Mouse (Mus musculus) ES-E14 (cell line): Measurements from ENCODE around the gene Pitpnm1. TPM values are rescaled to one million over a fixed set of nuclear protein-coding genes. Genes with fewer than 3 reads are reported as not detected.

Experiments
- DNase-seq: peaks from one replicate; pipeline ENCODE4 v3.0.0-alpha.2; 2013; ENCODE audit warnings: low read depth, low spot score
- H3K27ac ChIP-seq: 2 replicates; pipeline ENCODE4 v1.5.1; 2012; ENCODE audit warnings: low read depth, mild to moderate bottlenecking, low read length, moderate library complexity, mixed read lengths; ENCODE audit not compliant: poor library complexity, insufficient read depth, severe bottlenecking
- H3K36me3 ChIP-seq: 2 replicates; pipeline ENCODE4 v1.6.1; 2012; ENCODE audit warnings: mild to moderate bottlenecking, low read length, moderate library complexity, mixed read lengths; ENCODE audit not compliant: control insufficient read depth, poor library complexity, insufficient read depth, severe bottlenecking
- H3K4me1 ChIP-seq, 2 experiments: fragments of 150-350 bp in 1 of 2; sonication (generic) in 1 of 2; 2 replicates each; pipeline ENCODE4 v1.6.1; 2012; ENCODE audit warnings: low read length in 2 of 2, mild to moderate bottlenecking in 1 of 2, mixed read lengths in 1 of 2; ENCODE audit not compliant: control insufficient read depth in 2 of 2, insufficient read depth in 2 of 2, poor library complexity in 1 of 2
- H3K4me3 ChIP-seq, 2 experiments: fragments of 150-350 bp in 1 of 2; sonication (generic) in 1 of 2; 2 replicates each; pipeline ENCODE4 v1.5.1; 2012; ENCODE audit warnings: low read length in 2 of 2, low read depth in 1 of 2, mild to moderate bottlenecking in 1 of 2, mixed read lengths in 1 of 2; ENCODE audit not compliant: insufficient read depth in 1 of 2, poor library complexity in 1 of 2, severe bottlenecking in 1 of 2
- H3K9ac ChIP-seq: 2 replicates; pipeline ENCODE4 v1.6.1; 2012; ENCODE audit warnings: low read depth, mild to moderate bottlenecking, low read length, mixed read lengths; ENCODE audit not compliant: poor library complexity, insufficient read depth, severe bottlenecking
- H3K9me3 ChIP-seq: fragments of 150-350 bp; sonication (generic); 2 replicates; pipeline ENCODE4 v1.6.1; 2012; ENCODE audit warnings: low read depth, mild to moderate bottlenecking, low read length; ENCODE audit not compliant: control insufficient read depth, insufficient read depth
- CHD2 ChIP-seq: IDR thresholded peaks from 2 replicates; pipeline ENCODE4 v1.6.1; 2014; ENCODE audit warnings: mild to moderate bottlenecking, low read depth, low read length, inconsistent platforms
- HCFC1 ChIP-seq: IDR thresholded peaks from 2 replicates; pipeline ENCODE4 v1.6.1; 2012; ENCODE audit warnings: low read length, inconsistent platforms, borderline replicate concordance; ENCODE audit not compliant: insufficient read depth
- MAFK ChIP-seq: IDR thresholded peaks from 2 replicates; pipeline ENCODE4 v1.6.1; 2014; ENCODE audit warnings: mild to moderate bottlenecking, low read depth, low read length, inconsistent platforms; ENCODE audit not compliant: insufficient read depth
- ZC3H11A ChIP-seq: IDR thresholded peaks from 2 replicates; pipeline ENCODE4 v1.6.1; 2012; ENCODE audit warnings: low read depth, mild to moderate bottlenecking, inconsistent platforms, low read length, borderline replicate concordance
- ZNF384 ChIP-seq: IDR thresholded peaks from 2 replicates; pipeline ENCODE4 v1.6.1; 2012; ENCODE audit warnings: low read depth, low read length, inconsistent platforms
- in situ Hi-C, 2 experiments: fragments of 600-800 bp; cut with MboI; formaldehyde crosslinking; loops; one replicate each; pipeline ENCODE4 v1.15.1; 2025; ENCODE audit warnings: low sequenced_read_pairs in 2 of 2, inconsistent platforms in 1 of 2; ENCODE audit not compliant: unreplicated experiment in 2 of 2
- total RNA-seq: library from RNA; depleted of rRNA; stranded (reverse); fragments of 300-350 nt; gene quantifications from 2 replicates; pipeline ENCODE4 v1.2.3, GENCODE M21; 2012

The Pitpnm1 gene
- total RNA-seq, 1 experiment, result 10.5 TPM

DNA sequence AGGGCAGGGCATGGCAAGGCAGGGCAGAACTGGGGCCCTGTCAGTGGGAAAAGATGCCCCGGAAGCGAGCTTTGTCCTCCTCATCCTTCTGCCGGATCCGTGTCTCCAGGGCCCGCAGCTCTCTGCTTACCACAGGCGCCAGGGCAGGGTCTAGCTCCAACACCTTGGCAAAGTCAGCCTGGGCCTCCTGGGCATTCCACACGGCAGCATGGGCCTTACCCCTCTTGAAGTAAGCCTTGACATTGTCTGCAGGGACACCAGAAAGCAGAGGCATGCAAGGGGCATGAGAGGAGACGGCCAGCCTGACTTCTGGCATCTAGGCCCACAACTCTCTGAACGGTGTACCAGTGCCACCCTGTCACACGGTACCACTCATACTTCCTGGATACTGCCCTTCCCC lies 14.8 kb downstream of the Pitpnm1 start:
- no peak overlapping the region for H3K4me3 ChIP-seq
- no peak overlapping the region for H3K27ac ChIP-seq
- peaks cover 19% of the 10 kb centered on the region; the same call in 1 of the 2 replicates for H3K36me3 ChIP-seq
- no peaks in the 10 kb centered on the region for H3K9me3 ChIP-seq
- H3K9ac ChIP-seq, result no peak overlapping the region
- H3K4me1 ChIP-seq, result no peaks in the 10 kb centered on the region; a peak in 1 of 4 replicates
- in situ Hi-C loops, result no loop called here
- no peak for TF ChIP-seq HCFC1
- no peak for TF ChIP-seq ZC3H11A
- no peak for TF ChIP-seq ZNF384
- TF ChIP-seq CHD2, result no peak
- no peak for TF ChIP-seq MAFK
- no peak for DNase-seq

DNA sequence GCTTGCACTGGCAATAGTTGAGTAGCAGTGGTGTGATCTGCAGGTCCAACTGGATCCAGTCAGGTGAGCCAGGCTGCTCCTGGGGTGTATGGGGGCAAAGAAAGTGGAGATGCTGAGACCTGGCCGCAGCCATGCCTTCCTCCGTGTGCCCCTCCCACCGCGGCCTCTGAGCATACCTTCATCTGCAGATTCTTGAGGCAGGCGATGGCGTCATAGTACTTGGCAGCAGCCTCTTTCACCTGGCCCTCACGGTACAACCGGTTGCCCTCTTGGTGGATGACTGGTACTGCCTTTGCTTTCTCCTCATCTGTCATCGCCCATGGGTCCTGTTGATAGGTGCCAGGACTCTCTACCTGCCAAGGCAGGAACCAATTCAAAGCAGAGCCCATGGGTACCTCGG lies 15.3 kb downstream of the Pitpnm1 start:
- TF ChIP-seq ZNF384, result no peak
- no peak for TF ChIP-seq HCFC1
- Histone ChIP-seq H3K36me3 (peaks cover 19% of the 10 kb centered on the region; the same call in 1 of the 2 replicates), H3K4me1 (no peaks in the 10 kb centered on the region; a peak in 1 of 4 replicates), H3K9me3 (no peaks in the 10 kb centered on the region), H3K27ac (no peak overlapping the region), H3K4me3 (no peak overlapping the region), H3K9ac (no peak overlapping the region)
- no peak for DNase-seq
- in situ Hi-C loops, result no loop called here

DNA sequence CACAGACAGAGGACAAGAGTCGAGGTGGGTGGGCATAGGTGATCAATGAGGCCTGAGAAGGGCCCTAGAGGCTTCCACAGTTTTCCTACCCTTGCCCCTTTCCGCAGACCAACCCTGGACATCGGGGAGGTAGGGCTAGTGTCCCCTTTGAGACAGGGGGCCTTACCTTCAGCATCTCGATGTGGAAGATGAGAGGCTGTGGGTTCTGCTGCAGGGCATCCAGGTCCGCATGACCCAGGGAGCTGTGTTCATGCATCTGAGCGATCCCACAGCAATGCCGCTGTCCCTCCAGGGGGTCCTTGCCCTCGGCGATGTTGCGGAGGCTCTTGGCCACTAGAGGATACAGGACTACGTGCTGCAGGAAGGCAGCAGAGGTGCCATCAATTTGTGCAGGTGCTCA lies 16.0 kb downstream of the Pitpnm1 start:
- no peak overlapping the region for H3K27ac ChIP-seq
- no peak for TF ChIP-seq ZC3H11A
- no peak for TF ChIP-seq ZNF384
- no peak for TF ChIP-seq HCFC1
- no peak for TF ChIP-seq MAFK
- TF ChIP-seq CHD2, result no peak
- no peaks in the 10 kb centered on the region for H3K9me3 ChIP-seq
- in situ Hi-C loops, result no loop called here
- H3K4me3 ChIP-seq, result no peak overlapping the region
- DNase-seq, result no peak
- peaks cover 19% of the 10 kb centered on the region; the same call in 1 of the 2 replicates for H3K36me3 ChIP-seq
- H3K4me1 ChIP-seq, result peaks cover 0 to 4% of the 10 kb centered on the region in 2 experiments; a peak in 1 of 4 replicates
- H3K9ac ChIP-seq, result no peak overlapping the region

DNA sequence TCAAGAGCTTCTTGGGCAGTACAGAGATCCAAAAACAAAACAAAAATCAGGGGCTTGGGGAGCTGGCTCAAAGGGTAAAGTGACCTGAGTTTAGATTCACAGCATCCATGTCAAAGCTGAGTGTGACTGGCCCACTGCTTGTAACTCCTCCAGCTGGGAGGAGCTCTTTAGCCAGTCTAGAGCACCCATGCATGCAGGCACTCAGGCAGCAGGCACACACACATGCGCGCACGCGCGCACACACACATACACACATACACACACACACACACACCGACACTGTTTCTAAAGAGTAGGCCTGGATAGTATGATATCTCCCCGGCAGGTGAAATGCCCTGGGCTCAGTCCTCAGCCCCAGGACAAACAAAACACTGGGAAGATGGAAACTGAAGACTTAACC lies 17.2 kb downstream of the Pitpnm1 start:
- in situ Hi-C loops, result no loop called here
- Histone ChIP-seq H3K4me3 (no peak overlapping the region), H3K9ac (no peak overlapping the region), H3K4me1 (peaks cover 0 to 4% of the 10 kb centered on the region in 2 experiments; a peak in 1 of 4 replicates), H3K27ac (no peak overlapping the region), H3K36me3 (peaks cover 19% of the 10 kb centered on the region; the same call in 1 of the 2 replicates), H3K9me3 (no peaks in the 10 kb centered on the region)
- TF ChIP-seq CHD2, result no peak
- no peak for TF ChIP-seq ZNF384
- no peak for DNase-seq

DNA sequence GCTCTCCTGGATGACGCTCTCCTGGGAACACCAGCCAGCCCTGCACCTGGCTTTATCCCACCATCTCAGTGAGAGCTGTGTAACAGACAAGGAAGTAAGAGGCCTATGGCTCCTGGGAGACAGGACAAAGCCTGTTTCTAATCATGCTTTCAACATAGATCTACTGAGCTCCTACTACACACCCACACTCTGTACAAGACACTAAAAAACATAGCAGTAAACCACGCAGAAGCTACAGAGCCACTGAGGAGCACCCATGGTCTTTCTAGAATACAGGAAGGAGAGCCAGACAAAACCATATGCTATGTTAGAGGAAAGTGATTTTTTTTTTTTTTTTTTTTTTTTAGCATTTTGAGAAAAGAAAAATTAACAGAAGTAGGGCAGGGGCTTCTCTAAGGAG lies 18.6 kb downstream of the Pitpnm1 start:
- H3K27ac ChIP-seq, result no peak overlapping the region
- no peaks in the 10 kb centered on the region for H3K9me3 ChIP-seq
- no peak overlapping the region for H3K4me3 ChIP-seq
- TF ChIP-seq HCFC1 (no peak), CHD2 (no peak), ZC3H11A (no peak)
- H3K36me3 ChIP-seq, result peaks cover 18% of the 10 kb centered on the region; the same call in 1 of the 2 replicates
- in situ Hi-C loops, result no loop called here
- H3K4me1 ChIP-seq, result peaks cover 0 to 4% of the 10 kb centered on the region in 2 experiments; a peak in 1 of 4 replicates
- DNase-seq, result no peak
- no peak overlapping the region for H3K9ac ChIP-seq
